Mouse (Mus musculus): ENCODE data around the gene Tmem102. TPM values are rescaled to one million over a fixed set of nuclear protein-coding genes. Genes with fewer than 3 reads are reported as not detected.

Tmem102 gene
- total and polyA plus RNA-seq, 3 experiments, result not detected

DNA sequence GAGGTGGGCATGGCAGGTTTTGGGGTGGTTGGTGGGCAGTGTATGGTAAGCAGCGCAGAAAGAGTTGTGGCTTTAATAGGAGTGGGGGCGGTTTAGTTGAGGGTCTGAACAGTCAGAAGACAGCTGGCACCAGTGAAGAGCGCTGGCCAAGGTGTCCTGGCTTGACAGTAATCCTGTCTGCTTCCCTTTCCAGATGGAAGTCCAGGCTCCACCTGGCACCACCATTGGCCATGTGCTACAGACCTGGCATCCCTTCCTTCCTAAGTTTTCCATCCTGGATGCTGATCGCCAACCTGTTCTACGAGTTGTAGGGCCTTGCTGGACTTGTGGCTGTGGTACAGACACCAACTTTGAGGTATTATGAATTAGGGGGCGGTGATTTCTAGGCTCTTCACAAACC is 42.6 kb upstream of the Tmem102 start:
- TF ChIP-seq GATA2 (IDR thresholded peaks at IDR 0.05; ENCODE audit: borderline replicate concordance, low read depth, low read length), result no peak
- no peak for TF ChIP-seq POLR2AphosphoS5 (IDR thresholded peaks at IDR 0.05; ENCODE audit: insufficient replicate concordance, low read depth, low read length)
- no peak for TF ChIP-seq GATA1 (IDR thresholded peaks at IDR 0.05; ENCODE audit: borderline replicate concordance, low read length)
- TF ChIP-seq CTCF (IDR thresholded peaks at IDR 0.05; ENCODE audit: low read depth, low read length), result no peak
- no peak for TF ChIP-seq TAL1 (conservative IDR thresholded peaks at IDR 0.05; ENCODE audit: low read depth, low read length)
- Histone ChIP-seq H3K36me3 (replicated peaks) (peaks cover 58% of the 10 kb centered on the region), H3K4me1 (ENCODE audit: insufficient read depth, low read depth, low read length) (peaks cover 72% of the 10 kb centered on the region), H3K9me3 (replicated peaks) (no peaks in the 10 kb centered on the region), H3K4me3 (ENCODE audit: low read depth, low read length) (peak overlapping the region; percentile 78; the same call in 1 of the 2 replicates), H3K27me3 (ENCODE audit: insufficient read depth, low read length) (no peaks in the 10 kb centered on the region)
- DNase-seq (ENCODE audit: low spot score) (no peak), ATAC-seq (ENCODE audit: extremely low read depth, insufficient number of reproducible peaks, low FRiP score, poor library complexity, severe bottlenecking) (no peak)

- H3K4me1 ChIP-seq (ENCODE audit: insufficient read depth, low read depth, low read length), result peaks cover 67% of the 10 kb centered on the region
- H3K27me3 ChIP-seq (ENCODE audit: insufficient read depth, low read length), result no peaks in the 10 kb centered on the region
- peak overlapping the region; percentile 78 for H3K4me3 ChIP-seq (ENCODE audit: low read depth, low read length)
- DNase-seq (ENCODE audit: low spot score), result peak; percentile 74
- no peaks in the 10 kb centered on the region for H3K9me3 ChIP-seq (replicated peaks)
- peaks cover 48% of the 10 kb centered on the region for H3K36me3 ChIP-seq (replicated peaks)
- TF ChIP-seq GATA1 (IDR thresholded peaks at IDR 0.05; ENCODE audit: borderline replicate concordance, low read length), result no peak
- TF ChIP-seq POLR2AphosphoS5 (IDR thresholded peaks at IDR 0.05; ENCODE audit: insufficient replicate concordance, low read depth, low read length), result no peak
- no peak for TF ChIP-seq CTCF (IDR thresholded peaks at IDR 0.05; ENCODE audit: low read depth, low read length)
- TF ChIP-seq TAL1 (conservative IDR thresholded peaks at IDR 0.05; ENCODE audit: low read depth, low read length), result no peak
- no peak for ATAC-seq (ENCODE audit: extremely low read depth, insufficient number of reproducible peaks, low FRiP score, poor library complexity, severe bottlenecking)
Measured at GRCm38 (mm10) chr11:69846738-69847688, 41.6 kb upstream of the Tmem102 start.

- peaks cover 59% of the 10 kb centered on the region for H3K4me1 ChIP-seq (ENCODE audit: insufficient read depth, low read depth, low read length)
- ATAC-seq (ENCODE audit: extremely low read depth, insufficient number of reproducible peaks, low FRiP score, poor library complexity, severe bottlenecking), result peak; percentile 74
Measured at GRCm38 (mm10) chr11:69846198-69846680, 40.8 kb upstream of the Tmem102 start, which contains the start of gene Plscr3. Plscr3 (plus strand) TSS chr11:69846376.

DNA sequence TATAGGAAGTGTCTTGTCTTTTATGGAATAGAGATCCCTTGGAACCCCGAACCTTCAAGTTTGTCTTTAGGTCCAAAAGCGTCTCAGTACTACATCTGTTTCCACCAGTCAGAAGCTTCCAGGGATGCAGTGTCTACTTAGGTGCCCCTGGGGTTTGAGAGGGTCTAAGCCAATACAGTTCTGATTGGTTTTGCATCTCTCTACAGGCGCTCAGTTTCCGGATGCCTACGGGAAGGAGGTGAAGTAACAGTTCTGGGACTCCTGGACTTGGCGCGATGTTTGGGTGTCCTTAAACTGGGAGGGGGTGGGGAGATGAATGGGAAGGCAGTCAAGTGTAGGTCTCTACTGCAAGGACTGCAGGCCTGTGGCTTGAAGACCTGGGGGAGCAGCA is 33.3 kb upstream of the Tmem102 start:
- DNase-seq (ENCODE audit: low spot score), result no peak
- Histone ChIP-seq H3K27me3 (ENCODE audit: insufficient read depth, low read length) (peaks cover 31% of the 10 kb centered on the region), H3K9me3 (replicated peaks) (no peaks in the 10 kb centered on the region), H3K36me3 (replicated peaks) (peaks cover 9% of the 10 kb centered on the region), H3K4me3 (ENCODE audit: low read depth, low read length) (peak overlapping the region; percentile 81), H3K4me1 (ENCODE audit: insufficient read depth, low read depth, low read length) (peaks cover 60% of the 10 kb centered on the region)
- no peak for ATAC-seq (ENCODE audit: extremely low read depth, insufficient number of reproducible peaks, low FRiP score, poor library complexity, severe bottlenecking)
- TF ChIP-seq CTCF (IDR thresholded peaks at IDR 0.05; ENCODE audit: low read depth, low read length) (no peak), TAL1 (conservative IDR thresholded peaks at IDR 0.05; ENCODE audit: low read depth, low read length) (no peak), GATA1 (IDR thresholded peaks at IDR 0.05; ENCODE audit: borderline replicate concordance, low read length) (no peak), POLR2AphosphoS5 (IDR thresholded peaks at IDR 0.05; ENCODE audit: insufficient replicate concordance, low read depth, low read length) (no peak), GATA2 (IDR thresholded peaks at IDR 0.05; ENCODE audit: borderline replicate concordance, low read depth, low read length) (no peak)

More at GRCm38 (mm10) chr11:69846198-69846680, 40.8 kb upstream of the Tmem102 start, which contains the start of gene Plscr3:
- Histone ChIP-seq H3K9me3 (replicated peaks) (no peaks in the 10 kb centered on the region), H3K36me3 (replicated peaks) (peaks cover 40% of the 10 kb centered on the region), H3K27me3 (ENCODE audit: insufficient read depth, low read length) (no peaks in the 10 kb centered on the region), H3K4me3 (ENCODE audit: low read depth, low read length) (peak within 1 kb of the TSS; percentile 78)
- TF ChIP-seq CTCF (IDR thresholded peaks at IDR 0.05; ENCODE audit: low read depth, low read length) (no peak), GATA2 (IDR thresholded peaks at IDR 0.05; ENCODE audit: borderline replicate concordance, low read depth, low read length) (no peak), GATA1 (IDR thresholded peaks at IDR 0.05; ENCODE audit: borderline replicate concordance, low read length) (no peak), POLR2AphosphoS5 (IDR thresholded peaks at IDR 0.05; ENCODE audit: insufficient replicate concordance, low read depth, low read length) (no peak), TAL1 (conservative IDR thresholded peaks at IDR 0.05; ENCODE audit: low read depth, low read length) (no peak)
- DNase-seq (ENCODE audit: low spot score), result peak; percentile 85

GRCm38 (mm10) chr11:69837952-69838713 is 32.7 kb upstream of the Tmem102 start, which contains the start of gene Tmem256:
Tmem256 (plus strand) TSS chr11:69838514.
- Histone ChIP-seq H3K4me3 (ENCODE audit: low read depth, low read length) (peak within 1 kb of the TSS; percentile 81), H3K36me3 (replicated peaks) (peaks cover 9% of the 10 kb centered on the region), H3K4me1 (ENCODE audit: insufficient read depth, low read depth, low read length) (peaks cover 64% of the 10 kb centered on the region), H3K27me3 (ENCODE audit: insufficient read depth, low read length) (peaks cover 37% of the 10 kb centered on the region), H3K9me3 (replicated peaks) (no peaks in the 10 kb centered on the region)
- ATAC-seq (ENCODE audit: extremely low read depth, insufficient number of reproducible peaks, low FRiP score, poor library complexity, severe bottlenecking) (peak; percentile 93), DNase-seq (ENCODE audit: low spot score) (peak; percentile 97)
- TF ChIP-seq TAL1 (conservative IDR thresholded peaks at IDR 0.05; ENCODE audit: low read depth, low read length) (no peak), GATA1 (IDR thresholded peaks at IDR 0.05; ENCODE audit: borderline replicate concordance, low read length) (no peak), CTCF (IDR thresholded peaks at IDR 0.05; ENCODE audit: low read depth, low read length) (no peak)

- ATAC-seq (ENCODE audit: extremely low read depth, insufficient number of reproducible peaks, low FRiP score, poor library complexity, severe bottlenecking), result no peak
- TF ChIP-seq GATA1 (IDR thresholded peaks at IDR 0.05; ENCODE audit: borderline replicate concordance, low read length) (no peak), CTCF (IDR thresholded peaks at IDR 0.05; ENCODE audit: low read depth, low read length) (no peak), GATA2 (IDR thresholded peaks at IDR 0.05; ENCODE audit: borderline replicate concordance, low read depth, low read length) (no peak), TAL1 (conservative IDR thresholded peaks at IDR 0.05; ENCODE audit: low read depth, low read length) (no peak), POLR2AphosphoS5 (IDR thresholded peaks at IDR 0.05; ENCODE audit: insufficient replicate concordance, low read depth, low read length) (no peak)
- Histone ChIP-seq H3K27me3 (ENCODE audit: insufficient read depth, low read length) (peaks cover 42% of the 10 kb centered on the region), H3K4me1 (ENCODE audit: insufficient read depth, low read depth, low read length) (peaks cover 61% of the 10 kb centered on the region), H3K9me3 (replicated peaks) (no peaks in the 10 kb centered on the region), H3K36me3 (replicated peaks) (peaks cover 9% of the 10 kb centered on the region), H3K4me3 (ENCODE audit: low read depth, low read length) (peak within 1 kb of the TSS; percentile 81)
- DNase-seq (ENCODE audit: low spot score), result peak; percentile 62
Measured at GRCm38 (mm10) chr11:69837604-69837951, 32.2 kb upstream of the Tmem102 start, which contains the start of gene Nlgn2. Nlgn2 (minus strand) TSS chr11:69837784.
